Mouse (Mus musculus): ENCODE measurements at regions not wholly inside any gene's neighbourhood (a gene's known extent, or its start where the extent isn't known, plus 50 kb on each side); places are given as distances from the start of the nearest gene placed in this dataset.

DNA sequence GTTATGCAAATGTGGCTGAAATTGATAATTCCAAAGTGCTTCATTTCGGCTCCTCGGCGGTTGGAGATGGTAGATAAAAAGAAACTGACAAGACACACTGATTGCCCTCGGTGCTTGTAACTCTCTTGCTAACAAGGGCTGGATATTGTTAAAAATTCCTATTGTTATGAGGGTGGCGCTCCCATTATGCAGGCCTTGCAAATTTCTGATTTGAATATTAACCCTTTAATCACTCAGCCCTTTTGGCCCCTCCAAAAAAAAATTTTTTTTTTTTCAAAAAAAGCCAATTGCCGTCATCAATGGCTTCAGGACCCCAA lies 469.8 kb downstream of the Vrk1 start:
- DNase-seq (ENCODE audit: low read depth, low spot score), result no peak

DNA sequence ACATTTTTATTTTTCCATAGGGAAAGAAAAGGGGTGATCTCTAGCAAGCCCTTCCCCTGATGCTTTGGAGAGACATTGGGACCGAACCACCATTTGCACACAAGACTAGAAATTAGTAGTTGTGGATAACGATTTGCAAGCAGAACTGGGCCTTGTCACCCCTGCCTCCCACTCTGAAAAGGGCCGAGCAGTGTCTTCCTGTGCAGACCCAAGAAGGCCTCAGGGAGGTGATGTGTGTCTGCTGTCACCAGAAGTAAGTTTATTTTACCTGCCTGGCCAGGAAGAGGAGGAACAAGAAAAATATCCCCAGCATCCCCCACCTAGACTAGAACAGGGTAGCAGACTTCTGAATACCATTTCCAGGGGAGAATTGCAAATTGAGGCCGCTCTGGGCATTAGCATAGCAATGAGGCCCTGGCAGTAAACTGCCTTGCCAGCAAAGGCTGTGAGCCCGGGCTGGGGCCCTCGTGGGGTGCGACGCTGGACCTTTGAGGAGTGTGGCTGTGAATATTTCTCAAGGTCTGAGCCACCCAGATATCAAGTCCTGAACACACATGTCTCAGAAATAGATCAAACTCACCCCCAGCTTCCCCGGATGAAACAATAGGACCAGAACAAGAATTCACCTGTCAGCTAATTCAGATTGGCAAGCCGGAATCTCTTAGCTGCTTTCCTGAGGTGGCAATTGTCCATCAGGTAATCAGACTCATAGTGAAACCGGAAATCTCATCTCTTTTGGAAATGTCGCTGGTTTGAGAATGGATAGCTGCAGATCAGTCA lies 470.4 kb downstream of the Vrk1 start:
- DNase-seq (ENCODE audit: low read depth, low spot score), result no peak

DNA sequence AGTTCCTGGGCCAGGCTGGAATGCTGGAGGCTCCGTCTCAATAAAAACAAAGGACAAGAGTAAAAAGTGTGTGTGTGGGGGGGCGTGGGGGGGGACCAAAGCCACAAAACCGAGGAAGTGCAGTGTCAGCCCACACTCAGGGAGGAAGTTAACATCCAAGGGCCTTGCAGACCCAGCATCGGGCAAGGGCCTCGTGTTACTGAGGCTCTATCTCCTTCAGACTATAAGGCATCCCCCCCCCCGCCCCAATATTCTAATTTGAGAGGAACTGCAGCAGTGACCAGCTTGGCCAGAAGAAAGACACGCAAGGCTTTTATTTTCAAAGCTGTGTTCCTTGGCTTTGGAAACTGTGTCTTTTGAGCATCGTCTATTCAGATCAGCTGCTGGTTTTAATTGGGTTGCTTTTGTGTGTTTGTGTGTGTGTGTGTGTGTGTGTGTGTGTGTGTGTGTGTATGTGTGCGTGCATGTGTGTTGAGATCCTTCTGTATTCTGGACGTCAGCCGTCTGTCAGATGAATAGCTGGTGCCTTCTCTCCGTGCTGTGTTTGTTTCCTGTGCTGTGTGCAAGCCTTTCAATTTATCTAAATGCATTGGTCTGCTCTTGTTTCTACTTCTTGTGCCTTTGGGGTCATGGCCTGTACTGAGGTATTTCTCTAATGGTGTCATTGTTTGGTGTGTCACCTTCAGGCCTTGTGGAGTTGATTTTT lies 491.7 kb downstream of the Vrk1 start:
- DNase-seq (ENCODE audit: low read depth, low spot score), result no peak

DNA sequence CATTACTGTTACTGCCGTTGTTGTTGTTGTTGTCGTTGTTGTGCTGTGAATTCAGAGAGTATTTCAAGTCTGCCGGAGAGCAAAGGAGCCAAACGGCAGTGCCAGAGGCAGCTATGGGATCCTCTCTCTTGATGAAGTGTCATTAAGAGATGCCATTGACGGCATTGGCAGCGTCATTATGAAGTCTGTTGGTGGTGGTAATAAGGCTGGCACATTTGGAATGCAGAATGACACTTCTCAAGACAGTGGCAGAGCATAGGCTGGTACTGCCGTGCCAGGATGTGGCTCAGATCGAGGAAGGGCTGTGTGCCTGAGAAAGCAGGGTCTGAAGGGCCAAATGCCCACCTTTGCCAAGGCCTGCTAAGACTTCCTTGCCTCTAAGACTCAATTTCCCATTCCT lies 494.3 kb downstream of the Vrk1 start:
- no peak for DNase-seq (ENCODE audit: low read depth, low spot score)

DNA sequence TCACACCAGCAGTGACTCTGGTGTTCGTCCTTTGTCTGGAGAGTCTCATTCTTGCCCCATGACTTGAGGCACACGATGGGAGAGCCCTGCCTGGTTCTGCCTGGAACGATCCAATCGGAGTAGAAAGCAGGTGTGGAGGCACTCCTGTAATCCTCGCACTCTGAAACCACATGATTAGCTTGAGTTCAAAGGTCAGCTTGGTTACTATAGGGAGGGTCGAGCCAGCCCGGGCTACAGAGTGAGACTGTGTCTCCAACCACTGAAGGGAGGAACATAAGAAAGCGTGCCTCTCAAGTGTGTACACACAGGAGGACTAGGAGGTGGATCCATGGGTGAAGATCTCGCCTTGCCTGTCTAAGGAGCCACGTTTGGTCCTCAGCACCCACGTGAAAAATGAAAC lies 504.0 kb downstream of the Vrk1 start:
- DNase-seq (ENCODE audit: low read depth, low spot score), result no peak

DNA sequence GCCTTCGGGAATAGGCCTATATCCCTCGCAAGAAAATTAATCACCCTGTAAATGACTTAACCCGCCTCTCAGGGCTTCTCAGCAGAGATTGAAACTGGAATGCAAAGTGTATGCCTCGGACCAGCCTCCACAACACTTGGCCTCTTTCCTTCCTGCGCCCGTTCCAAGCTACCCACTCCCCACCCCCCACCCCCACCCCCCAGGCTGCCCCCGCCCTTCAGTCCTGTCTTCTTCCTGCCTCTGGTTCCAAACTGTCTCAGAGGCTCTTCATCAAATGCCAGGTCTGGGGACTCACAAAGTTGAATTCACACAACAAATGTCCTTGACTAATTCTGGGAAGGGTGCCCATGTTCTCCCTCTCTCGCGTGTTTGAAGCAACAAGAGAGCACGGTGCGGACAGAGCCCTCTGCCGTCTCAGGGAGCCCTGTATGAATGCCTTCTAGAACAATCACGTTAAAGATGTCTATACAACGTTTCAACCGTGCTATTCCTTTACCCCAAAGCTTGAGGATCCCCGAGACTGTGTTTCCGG lies 505.3 kb downstream of the Vrk1 start:
- DNase-seq (ENCODE audit: low read depth, low spot score), result no peak

DNA sequence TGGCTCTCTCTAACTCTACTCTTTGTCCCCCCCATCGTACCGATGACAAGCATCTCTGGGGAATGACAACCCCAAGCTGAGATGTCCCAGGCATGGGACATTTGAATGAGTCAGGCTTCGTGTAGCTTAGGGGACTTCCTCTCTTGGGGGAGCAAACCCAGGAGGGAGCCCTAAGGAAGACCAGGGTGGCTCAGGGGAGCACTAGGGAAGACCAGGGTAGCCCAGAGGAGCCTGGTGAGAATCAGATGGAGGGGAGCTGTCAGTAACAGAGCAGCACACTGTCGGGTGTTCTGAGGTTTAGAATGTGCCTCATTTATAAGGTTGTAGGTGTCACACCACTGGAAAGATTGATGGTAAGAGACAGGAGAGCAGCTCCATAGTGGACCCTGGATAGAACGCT lies 509.1 kb downstream of the Vrk1 start:
- no peak for DNase-seq (ENCODE audit: low read depth, low spot score)

DNA sequence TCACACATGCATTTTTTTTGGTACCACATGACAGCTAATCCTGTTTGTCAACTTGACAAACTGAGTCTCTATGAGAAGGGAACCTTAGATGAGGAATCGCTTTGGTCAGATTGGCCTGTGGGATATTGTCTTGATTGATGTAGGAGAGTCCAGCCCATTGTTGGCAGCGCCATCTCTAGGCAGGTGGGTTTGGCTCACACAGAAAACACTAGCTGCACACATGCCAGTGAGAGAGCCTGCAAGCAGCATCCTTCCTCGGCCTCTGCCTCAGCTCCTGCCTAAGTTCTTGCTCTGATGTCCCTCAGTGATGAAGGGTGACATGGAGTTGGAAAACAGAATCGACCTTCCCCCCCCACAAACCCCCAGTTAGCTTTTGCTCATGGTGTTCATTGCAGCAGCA lies 514.4 kb downstream of the Vrk1 start:
- DNase-seq (ENCODE audit: low read depth, low spot score), result no peak

DNA sequence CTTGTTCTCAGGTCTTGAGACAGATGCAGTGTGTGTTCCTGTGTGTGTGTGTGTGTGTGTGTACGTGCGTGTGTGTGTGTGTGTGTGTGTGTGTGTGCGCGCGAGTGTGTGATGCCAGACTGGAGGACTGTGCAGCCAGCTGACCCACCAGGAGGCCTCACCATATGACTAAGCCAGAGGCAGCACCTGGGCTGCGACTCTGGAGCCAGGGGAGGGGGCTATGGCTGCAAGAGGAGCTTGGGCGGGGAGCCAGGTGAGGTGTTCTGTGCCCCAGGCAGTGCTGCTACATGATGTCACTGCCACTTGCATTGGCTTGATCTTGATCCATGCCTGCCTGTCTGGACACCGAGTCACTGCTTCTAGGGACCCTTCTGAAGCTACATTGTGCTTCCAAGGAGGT lies 517.1 kb downstream of the Vrk1 start:
- no peak for DNase-seq (ENCODE audit: low read depth, low spot score)

DNA sequence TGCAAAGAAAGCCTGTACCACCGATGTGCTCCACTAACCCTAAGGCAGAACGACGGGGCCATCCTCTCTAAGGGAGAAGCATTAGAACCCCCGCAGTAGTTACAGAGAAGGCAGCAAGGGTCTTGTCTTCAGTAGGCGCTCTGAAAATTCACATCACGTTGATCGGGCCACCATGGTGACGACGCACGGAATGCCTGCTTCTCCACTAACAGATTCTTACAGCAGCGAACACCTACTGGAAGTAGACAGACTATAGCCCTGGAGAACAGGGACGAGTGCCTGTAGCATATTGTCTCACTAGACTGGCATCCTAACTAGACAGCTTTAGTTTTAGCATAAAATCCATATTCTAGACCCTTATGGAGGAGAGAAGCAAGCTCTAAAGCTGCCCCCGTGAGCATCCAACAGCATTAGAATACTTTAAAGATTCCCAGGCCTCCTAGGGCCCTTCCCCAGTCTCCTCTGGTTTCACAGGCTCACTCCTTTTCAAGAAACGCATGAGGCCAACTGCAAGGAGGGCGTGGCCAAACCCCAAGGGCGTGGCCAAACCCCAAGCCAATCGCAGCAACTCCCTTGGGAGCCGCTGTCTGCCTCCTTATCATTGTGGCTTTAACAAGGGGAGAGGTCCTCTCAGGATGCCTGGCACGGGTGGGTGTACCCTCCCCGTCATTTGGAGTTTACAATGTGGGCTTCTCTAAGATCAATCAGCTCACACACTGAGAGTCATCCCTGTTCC lies 517.8 kb downstream of the Vrk1 start:
- DNase-seq (ENCODE audit: low read depth, low spot score), result no peak

DNA sequence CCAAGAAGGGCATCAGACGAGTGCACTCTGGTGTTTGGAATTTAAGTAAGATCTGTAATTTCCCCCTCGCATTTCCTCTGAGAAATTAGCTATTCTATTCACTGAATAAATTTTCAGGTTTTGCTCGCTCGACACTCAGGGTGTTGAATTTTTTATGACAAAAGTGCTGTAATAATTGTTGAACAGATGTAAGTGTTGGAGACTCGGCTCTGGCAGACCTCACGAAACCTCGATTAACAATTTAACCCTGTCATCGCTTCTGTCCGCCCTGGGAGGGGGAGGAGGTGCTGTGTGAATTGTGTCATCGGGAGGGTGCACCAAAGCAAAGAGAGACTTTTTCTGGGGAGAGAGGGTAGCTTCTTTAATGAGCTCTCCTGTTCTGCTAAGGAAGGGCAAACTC lies 518.5 kb downstream of the Vrk1 start:
- no peak for DNase-seq (ENCODE audit: low read depth, low spot score)

DNA sequence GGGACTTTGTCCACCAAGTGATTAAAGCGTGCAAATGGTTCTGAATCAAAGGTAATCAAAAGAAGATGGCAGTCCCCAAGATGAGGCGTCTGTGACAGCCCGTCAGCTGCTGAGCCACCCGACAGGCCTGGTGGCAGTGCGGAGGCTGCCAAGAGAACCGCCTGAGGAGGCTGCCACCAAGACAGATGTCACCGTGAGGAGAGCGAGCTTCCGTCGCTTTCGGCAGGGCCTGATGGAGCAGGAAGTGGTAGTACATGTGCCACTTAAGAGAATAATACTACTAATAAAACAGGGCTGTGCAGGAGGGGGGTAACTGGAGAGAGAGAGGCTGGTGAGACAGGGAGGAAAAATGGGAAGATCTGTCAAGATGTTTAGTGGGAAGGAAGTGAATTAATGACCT lies 519.1 kb downstream of the Vrk1 start:
- peak; percentile 17 for DNase-seq (ENCODE audit: low read depth, low spot score)

DNA sequence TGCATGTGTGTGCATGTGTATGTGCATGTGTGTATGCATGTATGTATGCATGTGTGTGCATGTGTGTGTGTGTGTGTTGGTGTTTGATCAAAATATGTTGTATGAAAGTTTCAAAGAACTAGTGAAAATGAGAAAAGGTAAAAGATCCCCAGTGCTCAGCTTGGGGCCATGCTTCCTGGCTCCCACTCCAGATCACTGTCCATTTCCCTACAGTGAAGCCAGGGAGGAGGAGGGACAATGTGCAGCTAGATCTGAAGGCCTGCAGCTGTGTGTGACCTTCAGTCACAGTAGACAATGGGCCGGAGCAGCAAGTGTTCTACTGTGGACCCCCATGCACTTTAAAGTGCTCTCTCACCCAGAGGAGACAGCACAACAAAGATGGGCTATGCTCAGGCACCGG lies 525.1 kb downstream of the Vrk1 start:
- no peak for DNase-seq (ENCODE audit: low read depth, low spot score)

DNA sequence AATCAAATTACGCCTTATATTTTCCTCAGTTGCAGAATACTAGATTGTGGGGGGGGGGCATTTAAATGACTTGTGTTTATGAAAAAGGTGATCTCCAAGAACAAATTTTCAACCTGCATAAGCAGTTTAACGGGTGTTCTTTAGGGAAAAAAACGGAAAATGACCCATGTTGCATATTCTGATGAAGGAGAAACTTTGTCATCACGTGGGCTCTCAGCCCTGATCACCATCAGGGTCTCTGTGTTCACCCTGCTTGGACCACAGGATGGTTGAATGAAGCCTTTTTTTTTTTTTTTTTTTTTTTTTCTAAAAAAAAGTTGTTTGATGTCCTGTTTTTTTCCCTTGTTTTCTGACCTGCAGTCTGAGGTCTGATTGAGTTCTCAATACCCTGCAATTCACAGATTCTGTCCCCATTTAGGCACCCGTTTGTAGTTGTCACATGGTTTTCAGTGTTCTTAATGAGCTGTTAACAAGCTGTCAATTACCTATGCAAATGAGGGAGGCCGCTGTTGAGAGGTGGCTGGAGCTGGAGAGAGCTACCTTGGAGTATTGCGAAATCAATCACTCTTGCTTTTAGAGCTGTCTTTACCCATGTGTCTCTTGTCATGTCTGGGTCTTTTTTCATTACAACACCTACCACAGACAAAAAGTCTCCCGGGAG lies 525.7 kb downstream of the Vrk1 start:
- DNase-seq (ENCODE audit: low read depth, low spot score), result no peak

DNA sequence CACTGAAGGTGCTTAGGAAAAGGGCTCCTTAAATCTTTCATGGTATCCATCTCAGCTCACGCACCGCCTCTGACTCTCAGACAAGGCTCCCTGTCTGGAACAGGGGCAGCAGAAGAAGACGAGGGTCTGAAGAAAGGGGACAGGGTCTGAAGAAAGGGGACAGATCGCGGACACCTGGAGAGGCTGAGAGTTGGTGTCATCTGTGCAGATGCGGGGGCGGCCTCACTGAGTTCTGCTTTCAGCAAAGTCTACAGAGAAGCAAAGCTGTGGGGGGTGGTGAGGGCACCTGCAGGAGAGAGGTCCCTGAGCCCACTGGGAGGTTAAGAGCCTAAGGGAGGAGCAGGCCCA lies 526.2 kb downstream of the Vrk1 start:
- no peak for DNase-seq (ENCODE audit: low read depth, low spot score)

DNA sequence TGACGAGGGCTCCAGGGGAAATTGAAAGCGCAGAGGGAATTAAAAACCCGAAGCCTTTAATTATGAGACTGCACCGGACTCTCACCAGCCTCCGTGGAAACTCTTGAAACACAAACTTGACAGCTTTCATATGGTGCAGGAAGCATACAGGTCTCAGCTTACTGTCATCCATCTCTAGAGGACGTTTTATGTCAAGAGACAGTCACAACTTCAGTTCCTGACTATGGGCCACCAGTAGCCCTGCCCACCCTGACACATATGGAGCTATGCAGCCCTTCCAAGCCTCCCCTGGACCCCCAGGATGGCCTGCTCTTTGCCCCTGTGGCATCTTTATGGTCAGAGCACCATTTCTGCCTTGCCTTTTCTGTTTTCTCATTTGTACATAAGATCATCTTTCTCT lies 530.0 kb downstream of the Vrk1 start:
- DNase-seq (ENCODE audit: low read depth, low spot score), result no peak

DNA sequence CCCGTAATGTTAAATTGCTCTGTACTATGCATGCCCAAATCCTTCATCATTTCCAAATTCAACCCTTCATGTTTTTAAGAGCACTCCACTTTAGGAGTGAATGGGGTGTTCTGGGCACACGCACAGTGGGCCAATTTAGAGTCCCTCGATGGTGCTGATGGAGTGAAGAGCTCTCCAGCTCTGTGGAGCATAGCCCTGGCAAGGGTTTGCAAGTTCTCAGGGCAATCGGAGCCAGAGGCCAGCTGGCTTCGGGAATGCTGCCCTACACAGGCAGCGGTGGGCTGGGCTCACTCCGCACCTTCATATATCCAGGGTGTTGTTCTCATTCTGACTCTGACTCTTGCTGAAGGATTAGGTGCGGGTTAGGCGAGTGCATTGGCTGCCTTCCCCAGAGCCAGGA lies 549.5 kb downstream of the Vrk1 start:
- no peak for DNase-seq (ENCODE audit: low read depth, low spot score)

DNA sequence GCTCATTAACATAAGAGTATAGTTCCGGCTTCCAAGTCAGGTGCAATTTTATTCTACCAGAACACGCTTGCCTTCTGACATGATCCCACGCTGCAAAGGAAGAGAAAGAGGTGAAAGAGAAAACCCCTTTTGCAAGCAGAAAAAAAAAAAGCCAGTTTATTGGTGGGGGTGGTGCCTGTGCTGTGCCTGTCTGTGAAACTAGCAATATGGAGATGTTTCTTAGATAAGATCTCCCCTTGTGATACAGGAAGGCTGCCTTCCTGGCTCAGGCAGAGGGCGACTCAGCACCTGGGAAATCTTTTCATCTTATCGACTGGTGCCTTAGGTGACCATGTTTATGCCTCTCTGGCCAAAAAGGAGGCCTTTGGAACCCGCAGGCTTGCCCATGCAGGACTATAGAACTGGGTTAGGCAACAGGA lies 555.2 kb downstream of the Vrk1 start:
- DNase-seq (ENCODE audit: low read depth, low spot score), result peak; percentile 64

DNA sequence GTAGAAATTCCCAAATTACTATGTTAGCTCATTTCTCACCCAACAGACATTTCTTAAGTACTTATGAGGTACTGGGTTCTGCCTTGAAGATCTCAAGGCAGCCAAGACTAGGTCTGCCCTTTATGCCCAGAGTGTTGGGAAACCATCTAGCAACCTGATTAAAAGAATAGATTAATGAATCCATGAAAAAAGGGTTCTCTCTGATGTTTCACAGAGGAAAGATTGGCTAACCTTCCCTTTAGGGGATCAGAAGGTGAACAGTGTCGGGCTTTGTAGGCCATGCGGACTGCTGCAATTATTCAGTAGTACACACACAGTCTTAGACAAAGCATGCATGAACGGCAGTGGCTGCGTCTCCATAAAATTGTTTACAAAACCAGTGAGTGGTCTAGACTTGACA lies 556.3 kb downstream of the Vrk1 start:
- no peak for DNase-seq (ENCODE audit: low read depth, low spot score)

DNA sequence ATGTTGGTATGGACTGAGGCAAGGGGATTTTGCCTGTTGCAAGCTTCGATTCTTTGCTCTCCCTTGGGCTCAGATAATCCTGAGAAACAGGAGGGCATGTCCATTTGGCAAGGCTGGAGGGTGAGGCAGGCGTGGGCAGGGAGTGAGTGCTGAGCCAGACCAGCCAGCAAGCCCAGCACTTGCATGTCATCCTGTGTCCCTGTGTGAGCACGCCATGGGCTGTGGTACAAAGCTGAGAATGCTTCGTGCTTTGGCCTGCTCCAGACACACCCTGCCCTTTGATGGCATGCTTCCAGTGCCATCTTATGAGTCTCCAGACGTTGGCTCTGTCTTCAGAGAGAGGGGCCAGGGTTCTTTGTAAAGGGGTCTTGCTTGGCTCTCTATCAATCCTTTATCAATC lies 557.1 kb downstream of the Vrk1 start:
- no peak for DNase-seq (ENCODE audit: low read depth, low spot score)

DNA sequence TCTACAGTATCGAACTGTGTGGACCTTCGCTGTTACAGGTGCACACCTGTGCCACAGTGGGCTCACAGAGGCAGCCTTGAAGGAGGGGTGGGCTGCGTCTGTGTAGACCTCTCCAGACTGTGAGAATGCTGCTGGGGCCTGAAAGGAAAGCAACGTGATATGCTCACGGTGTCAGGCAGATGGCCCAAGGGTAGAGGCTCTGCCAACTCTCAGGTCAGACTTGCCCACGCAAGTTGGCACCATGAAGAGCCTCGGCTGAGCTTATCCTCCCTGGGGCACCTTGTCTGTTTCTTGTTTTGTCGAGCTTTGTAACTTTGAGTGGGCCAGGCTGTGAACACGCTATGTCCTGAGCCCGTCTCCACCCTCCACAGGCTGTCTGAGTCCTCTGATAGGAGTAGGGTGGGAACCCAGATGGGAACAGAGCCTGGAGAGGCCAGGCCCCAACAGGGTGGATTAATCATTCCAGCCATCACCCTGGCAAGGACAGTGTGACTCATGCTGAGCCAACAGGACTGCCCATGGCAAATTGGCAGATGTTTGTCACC lies 558.6 kb downstream of the Vrk1 start:
- DNase-seq (ENCODE audit: low read depth, low spot score), result no peak

DNA sequence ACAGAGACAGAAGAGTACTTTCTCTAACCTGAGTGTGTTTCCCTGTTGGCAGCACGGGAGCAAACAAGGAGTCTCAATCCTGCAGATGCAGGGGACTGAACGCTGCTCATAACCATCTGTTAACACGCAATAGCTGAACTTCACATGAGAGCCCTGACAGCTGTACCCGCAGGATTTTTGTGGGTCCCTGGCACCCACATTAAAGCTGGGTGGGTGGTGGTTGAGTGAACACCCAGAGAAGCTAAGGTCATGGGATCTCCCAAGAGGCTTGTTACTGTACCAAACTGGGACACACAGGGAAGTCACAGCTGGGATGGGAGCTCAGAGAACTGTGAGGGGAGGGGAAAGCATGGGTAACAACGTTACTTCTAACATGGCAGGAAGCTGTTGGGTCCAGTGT lies 562.9 kb downstream of the Vrk1 start:
- no peak for DNase-seq (ENCODE audit: low read depth, low spot score)
